Mouse (Mus musculus): ENCODE data around the gene Jak1. TPM values are rescaled to one million over a fixed set of nuclear protein-coding genes. Genes with fewer than 3 reads are reported as not detected.

The Jak1 gene
- total RNA-seq (2022) = 100 to 1,000 TPM; 118 to 133 (median 127) TPM

- peak; percentile 95 to 96 for DNase-seq (ENCODE audit: low spot score in 2 of 2)
Observed at GRCm38 (mm10) chr4:101264741-101265513, at the start of gene Jak1. Gene Jak1 (minus strand): TSS chr4:101265282.

- no peak for DNase-seq (ENCODE audit: low spot score in 2 of 2)
Observed at GRCm38 (mm10) chr4:101312055-101312454, 47.0 kb upstream of the Jak1 start.

GRCm38 (mm10) chr4:101308166-101308565 is 43.1 kb upstream of the Jak1 start:
- no peak for DNase-seq (ENCODE audit: low spot score in 2 of 2)

- no peak for DNase-seq (ENCODE audit: low spot score in 2 of 2)
Observed at GRCm38 (mm10) chr4:101307286-101307685, 42.2 kb upstream of the Jak1 start.

GRCm38 (mm10) chr4:101306132-101306915 is 41.2 kb upstream of the Jak1 start:
- DNase-seq (ENCODE audit: low spot score in 2 of 2) = peak; percentile 18 to 19

GRCm38 (mm10) chr4:101305126-101305525 is 40.0 kb upstream of the Jak1 start:
- no peak for DNase-seq (ENCODE audit: low spot score in 2 of 2)

- DNase-seq (ENCODE audit: low spot score in 2 of 2) = no peak
Observed at GRCm38 (mm10) chr4:101304114-101304513, 39.0 kb upstream of the Jak1 start.

- DNase-seq (ENCODE audit: low spot score in 2 of 2) = no peak
Observed at GRCm38 (mm10) chr4:101300392-101300910, 35.4 kb upstream of the Jak1 start.

GRCm38 (mm10) chr4:101298311-101298990 is 33.4 kb upstream of the Jak1 start:
- no peak for DNase-seq (ENCODE audit: low spot score in 2 of 2)

- DNase-seq (ENCODE audit: low spot score in 2 of 2) = no peak
Observed at GRCm38 (mm10) chr4:101296836-101297235, 31.8 kb upstream of the Jak1 start.

- no peak for DNase-seq (ENCODE audit: low spot score in 2 of 2)
Observed at GRCm38 (mm10) chr4:101295788-101296187, 30.7 kb upstream of the Jak1 start.

- DNase-seq (ENCODE audit: low spot score in 2 of 2) = no peak
Observed at GRCm38 (mm10) chr4:101293661-101294060, 28.6 kb upstream of the Jak1 start.

- DNase-seq (ENCODE audit: low spot score in 2 of 2) = no peak
Observed at GRCm38 (mm10) chr4:101292736-101293541, 27.9 kb upstream of the Jak1 start.

GRCm38 (mm10) chr4:101292028-101292735 is 27.1 kb upstream of the Jak1 start:
- peak; percentile 38 to 65 for DNase-seq (ENCODE audit: low spot score in 2 of 2)

- no peak for DNase-seq (ENCODE audit: low spot score in 2 of 2)
Observed at GRCm38 (mm10) chr4:101288292-101288691, 23.2 kb upstream of the Jak1 start.

- no peak for DNase-seq (ENCODE audit: low spot score in 2 of 2)
Observed at GRCm38 (mm10) chr4:101286562-101286961, 21.5 kb upstream of the Jak1 start.

- no peak for DNase-seq (ENCODE audit: low spot score in 2 of 2)
Observed at GRCm38 (mm10) chr4:101285906-101286432, 20.9 kb upstream of the Jak1 start.

GRCm38 (mm10) chr4:101283938-101284337 is 18.9 kb upstream of the Jak1 start:
- no peak for DNase-seq (ENCODE audit: low spot score in 2 of 2)

- DNase-seq (ENCODE audit: low spot score in 2 of 2) = no peak
Observed at GRCm38 (mm10) chr4:101282237-101282636, 17.2 kb upstream of the Jak1 start.

- DNase-seq (ENCODE audit: low spot score in 2 of 2) = no peak
Observed at GRCm38 (mm10) chr4:101280119-101280518, 15.0 kb upstream of the Jak1 start.

All from layer of hippocampus, adult 8-10 months (tissue).